Mouse (Mus musculus): ENCODE measurements around the gene Dnaic1. TPM values are rescaled to one million over a fixed set of nuclear protein-coding genes. Genes with fewer than 3 reads are reported as not detected.

The Dnaic1 gene
- polyA plus RNA-seq, 1 experiment from 2014 or later: 1.2 TPM

- Histone ChIP-seq H3K4me2 (no peak overlapping the region), H3K9me3 (no peaks in the 10 kb centered on the region), H3K27ac (no peak overlapping the region), H3K36me3 (no peaks in the 10 kb centered on the region), H3K9ac (no peak overlapping the region), H3K27me3 (peaks cover 28% of the 10 kb centered on the region), H3K4me3 (no peak overlapping the region), H3K4me1 (peaks cover 31% of the 10 kb centered on the region)
- ATAC-seq (ENCODE audit: insufficient number of reproducible peaks, low FRiP score, low TSS enrichment, low read depth): no peak
- WGBS: 91% methylated on average over 10 of the region's 10 CpGs
Measured at GRCm38 (mm10) chr4:41638186-41638731, 68.7 kb downstream of the Dnaic1 start.

- H3K4me1 ChIP-seq: peaks cover 31% of the 10 kb centered on the region
- H3K4me3 ChIP-seq: no peak overlapping the region
- H3K9ac ChIP-seq: no peak overlapping the region
- no peaks in the 10 kb centered on the region for H3K36me3 ChIP-seq
- no peak overlapping the region for H3K27ac ChIP-seq
- H3K9me3 ChIP-seq: no peaks in the 10 kb centered on the region
- ATAC-seq (ENCODE audit: insufficient number of reproducible peaks, low FRiP score, low TSS enrichment, low read depth): no peak
- H3K4me2 ChIP-seq: peak overlapping the region; percentile 86
- WGBS: 78% methylated on average over 6 of the region's 6 CpGs
- peaks cover 28% of the 10 kb centered on the region for H3K27me3 ChIP-seq
Measured at GRCm38 (mm10) chr4:41638828-41639213, 69.2 kb downstream of the Dnaic1 start.

GRCm38 (mm10) chr4:41639214-41639841, 69.8 kb downstream of the Dnaic1 start:
- Histone ChIP-seq H3K4me2 (peak overlapping the region; percentile 86), H3K27ac (no peak overlapping the region), H3K27me3 (peaks cover 28% of the 10 kb centered on the region), H3K36me3 (no peaks in the 10 kb centered on the region), H3K9me3 (no peaks in the 10 kb centered on the region), H3K9ac (peak overlapping the region; percentile 73), H3K4me1 (peaks cover 31% of the 10 kb centered on the region), H3K4me3 (peak overlapping the region; percentile 59)
- ATAC-seq (ENCODE audit: insufficient number of reproducible peaks, low FRiP score, low TSS enrichment, low read depth): no peak
- 14% methylated on average over 10 of the region's 10 CpGs for WGBS

- WGBS: under 1% methylated on average over 55 of the region's 74 CpGs
- peak within 1 kb of the TSS; percentile 67 for H3K27ac ChIP-seq
- no peaks in the 10 kb centered on the region for H3K36me3 ChIP-seq
- no peaks in the 10 kb centered on the region for H3K9me3 ChIP-seq
- H3K9ac ChIP-seq: peak within 1 kb of the TSS; percentile 73
- peak within 1 kb of the TSS; percentile 59 for H3K4me3 ChIP-seq
- peak within 1 kb of the TSS; percentile 86 for H3K4me2 ChIP-seq
- peaks cover 31% of the 10 kb centered on the region for H3K4me1 ChIP-seq
- peaks cover 28% of the 10 kb centered on the region for H3K27me3 ChIP-seq
- ATAC-seq (ENCODE audit: insufficient number of reproducible peaks, low FRiP score, low TSS enrichment, low read depth): peak; percentile 87
Measured at GRCm38 (mm10) chr4:41639913-41640507, 70.4 kb downstream of the Dnaic1 start, which contains the start of gene Enho. TSS of gene Enho (minus strand) at chr4:41640324.

- no peak overlapping the region for H3K27ac ChIP-seq
- 72% methylated on average over 6 of the region's 6 CpGs for WGBS
- no peak for ATAC-seq (ENCODE audit: insufficient number of reproducible peaks, low FRiP score, low TSS enrichment, low read depth)
- no peaks in the 10 kb centered on the region for H3K9me3 ChIP-seq
- H3K4me3 ChIP-seq: no peak overlapping the region
- no peaks in the 10 kb centered on the region for H3K36me3 ChIP-seq
- peaks cover 24% of the 10 kb centered on the region for H3K27me3 ChIP-seq
- no peak overlapping the region for H3K4me2 ChIP-seq
- no peak overlapping the region for H3K9ac ChIP-seq
- H3K4me1 ChIP-seq: peaks cover 24% of the 10 kb centered on the region
Measured at GRCm38 (mm10) chr4:41641199-41641822, 71.7 kb downstream of the Dnaic1 start.

- Histone ChIP-seq H3K4me2 (no peak overlapping the region), H3K27ac (no peak overlapping the region), H3K27me3 (no peaks in the 10 kb centered on the region; the same call in 1 of the 2 replicates), H3K9ac (no peak overlapping the region), H3K9me3 (no peaks in the 10 kb centered on the region), H3K4me3 (no peak overlapping the region), H3K4me1 (0 out of 2 replicates have a peak, but pooled peaks cover under 1% of the 10 kb centered on the region), H3K36me3 (no peaks in the 10 kb centered on the region)
- ATAC-seq (ENCODE audit: insufficient number of reproducible peaks, low FRiP score, low TSS enrichment, low read depth): no peak
- WGBS: 25% methylated on average over 5 of the region's 5 CpGs
Measured at GRCm38 (mm10) chr4:41645488-41645887, 75.9 kb downstream of the Dnaic1 start.

- 64% methylated on average over 4 of the region's 4 CpGs for WGBS
- Histone ChIP-seq H3K27me3 (peaks cover 8% of the 10 kb centered on the region; the same call in 1 of the 2 replicates), H3K4me2 (no peak overlapping the region), H3K4me3 (no peak overlapping the region), H3K9me3 (no peaks in the 10 kb centered on the region), H3K9ac (no peak overlapping the region), H3K4me1 (no peaks in the 10 kb centered on the region), H3K36me3 (no peaks in the 10 kb centered on the region), H3K27ac (no peak overlapping the region)
- no peak for ATAC-seq (ENCODE audit: insufficient number of reproducible peaks, low FRiP score, low TSS enrichment, low read depth)
Measured at GRCm38 (mm10) chr4:41648157-41648556, 78.6 kb downstream of the Dnaic1 start.

- WGBS: 61% methylated on average over 7 of the region's 7 CpGs
- peaks cover 10% of the 10 kb centered on the region for H3K27me3 ChIP-seq
- no peak overlapping the region for H3K4me3 ChIP-seq
- ATAC-seq (ENCODE audit: insufficient number of reproducible peaks, low FRiP score, low TSS enrichment, low read depth): no peak
- no peak overlapping the region for H3K4me2 ChIP-seq
- no peaks in the 10 kb centered on the region for H3K36me3 ChIP-seq
- no peak overlapping the region for H3K9ac ChIP-seq
- no peaks in the 10 kb centered on the region for H3K9me3 ChIP-seq
- H3K27ac ChIP-seq: no peak overlapping the region
- H3K4me1 ChIP-seq: no peaks in the 10 kb centered on the region
Measured at GRCm38 (mm10) chr4:41648627-41649026, 79.1 kb downstream of the Dnaic1 start.

- H3K9ac ChIP-seq: no peak overlapping the region
- 45% methylated on average over 6 of the region's 6 CpGs for WGBS
- H3K9me3 ChIP-seq: no peaks in the 10 kb centered on the region
- H3K4me2 ChIP-seq: no peak overlapping the region
- no peak overlapping the region for H3K4me3 ChIP-seq
- no peaks in the 10 kb centered on the region for H3K36me3 ChIP-seq
- peaks cover 5% of the 10 kb centered on the region for H3K4me1 ChIP-seq
- ATAC-seq (ENCODE audit: insufficient number of reproducible peaks, low FRiP score, low TSS enrichment, low read depth): no peak
- peaks cover 47% of the 10 kb centered on the region for H3K27me3 ChIP-seq
- no peak overlapping the region for H3K27ac ChIP-seq
Measured at GRCm38 (mm10) chr4:41653296-41653695, 83.7 kb downstream of the Dnaic1 start.

- no peaks in the 10 kb centered on the region for H3K36me3 ChIP-seq
- WGBS: 57% methylated on average over 6 of the region's 6 CpGs
- no peak overlapping the region for H3K4me2 ChIP-seq
- H3K4me1 ChIP-seq: peaks cover 10% of the 10 kb centered on the region
- no peak overlapping the region for H3K27ac ChIP-seq
- no peaks in the 10 kb centered on the region for H3K9me3 ChIP-seq
- peaks cover 49% of the 10 kb centered on the region for H3K27me3 ChIP-seq
- no peak overlapping the region for H3K9ac ChIP-seq
- H3K4me3 ChIP-seq: no peak overlapping the region
- no peak for ATAC-seq (ENCODE audit: insufficient number of reproducible peaks, low FRiP score, low TSS enrichment, low read depth)
Measured at GRCm38 (mm10) chr4:41653730-41654129, 84.2 kb downstream of the Dnaic1 start.

GRCm38 (mm10) chr4:41654217-41654616, 84.6 kb downstream of the Dnaic1 start:
- H3K27me3 ChIP-seq: peaks cover 53% of the 10 kb centered on the region
- WGBS: 13% methylated on average over 7 of the region's 7 CpGs
- H3K4me3 ChIP-seq: no peak overlapping the region
- no peak overlapping the region for H3K4me2 ChIP-seq
- no peak overlapping the region for H3K27ac ChIP-seq
- no peak overlapping the region for H3K9ac ChIP-seq
- ATAC-seq (ENCODE audit: insufficient number of reproducible peaks, low FRiP score, low TSS enrichment, low read depth): no peak
- no peaks in the 10 kb centered on the region for H3K9me3 ChIP-seq
- H3K36me3 ChIP-seq: no peaks in the 10 kb centered on the region
- H3K4me1 ChIP-seq: peaks cover 14% of the 10 kb centered on the region

- Histone ChIP-seq H3K4me2 (no peak overlapping the region), H3K9ac (no peak overlapping the region), H3K4me1 (peaks cover 25% of the 10 kb centered on the region), H3K36me3 (no peaks in the 10 kb centered on the region), H3K27ac (no peak overlapping the region), H3K4me3 (no peak overlapping the region), H3K27me3 (peaks cover 58% of the 10 kb centered on the region), H3K9me3 (no peaks in the 10 kb centered on the region)
- no peak for ATAC-seq (ENCODE audit: insufficient number of reproducible peaks, low FRiP score, low TSS enrichment, low read depth)
- WGBS: 63% methylated on average over 2 of the region's 2 CpGs
Measured at GRCm38 (mm10) chr4:41655525-41655924, 86.0 kb downstream of the Dnaic1 start.

Measured in limb, embryonic 15.5 days (tissue).